Mouse (Mus musculus) olfactory bulb, adult 2 months (tissue): ENCODE measurements around the gene Ewsr1.

ENCODE experiments used
- CTCF ChIP-seq: fragments of 200-500 bp; IDR thresholded peaks from 2 replicates; pipeline ENCODE4 v1.5.1; 2012; ENCODE audit warnings: low read depth, mild to moderate bottlenecking, low read length, moderate library complexity; ENCODE audit not compliant: insufficient read depth
- POLR2A ChIP-seq: fragments of 200-500 bp; IDR thresholded peaks from 2 replicates; pipeline ENCODE4 v1.6.1; 2012; ENCODE audit warnings: mild to moderate bottlenecking, low read depth, low read length, moderate library complexity; ENCODE audit not compliant: insufficient read depth

GRCm38 (mm10) chr11:5109441-5109840 is 10.4 kb upstream of the Ewsr1 start:
- TF ChIP-seq CTCF (no peak), POLR2A (no peak)
